Mouse (Mus musculus): ENCODE results near the gene Kifc5b. TPM values are rescaled to one million over a fixed set of nuclear protein-coding genes. Genes with fewer than 3 reads are reported as not detected.

The Kifc5b gene
- total and polyA plus RNA-seq, 3 experiments, result 15.7 to 36.1 (median 23.0) TPM

- ATAC-seq (ENCODE audit: extremely low read depth, insufficient number of reproducible peaks, low FRiP score, poor library complexity, severe bottlenecking), result no peak
- peaks cover 71% of the 10 kb centered on the region for H3K36me3 ChIP-seq (replicated peaks)
Measured at GRCm38 (mm10) chr17:26979426-26979825, 62.5 kb downstream of the Kifc5b start.

GRCm38 (mm10) chr17:26981050-26981449 lies 64.2 kb downstream of the Kifc5b start:
- H3K4me3 ChIP-seq (ENCODE audit: low read depth, low read length), result no peak overlapping the region
- H3K36me3 ChIP-seq (replicated peaks), result peaks cover 55% of the 10 kb centered on the region
- peaks cover 25% of the 10 kb centered on the region for H3K4me1 ChIP-seq (ENCODE audit: insufficient read depth, low read depth, low read length)
- H3K9me3 ChIP-seq (replicated peaks), result no peaks in the 10 kb centered on the region
- ATAC-seq (ENCODE audit: extremely low read depth, insufficient number of reproducible peaks, low FRiP score, poor library complexity, severe bottlenecking) (no peak), DNase-seq (ENCODE audit: low spot score) (no peak)
- no peaks in the 10 kb centered on the region for H3K27me3 ChIP-seq (ENCODE audit: insufficient read depth, low read length)
- TF ChIP-seq GATA2 (IDR thresholded peaks at IDR 0.05; ENCODE audit: borderline replicate concordance, low read depth, low read length) (no peak), TAL1 (conservative IDR thresholded peaks at IDR 0.05; ENCODE audit: low read depth, low read length) (no peak), GATA1 (IDR thresholded peaks at IDR 0.05; ENCODE audit: borderline replicate concordance, low read length) (no peak), CTCF (IDR thresholded peaks at IDR 0.05; ENCODE audit: low read depth, low read length) (no peak), POLR2AphosphoS5 (IDR thresholded peaks at IDR 0.05; ENCODE audit: insufficient replicate concordance, low read depth, low read length) (no peak)

More at GRCm38 (mm10) chr17:26979426-26979825, 62.5 kb downstream of the Kifc5b start:
- Histone ChIP-seq H3K4me3 (ENCODE audit: low read depth, low read length) (no peak overlapping the region), H3K9me3 (replicated peaks) (no peaks in the 10 kb centered on the region), H3K4me1 (ENCODE audit: insufficient read depth, low read depth, low read length) (peaks cover 40% of the 10 kb centered on the region), H3K27me3 (ENCODE audit: insufficient read depth, low read length) (no peaks in the 10 kb centered on the region)
- DNase-seq (ENCODE audit: low spot score), result no peak
- TF ChIP-seq GATA2 (IDR thresholded peaks at IDR 0.05; ENCODE audit: borderline replicate concordance, low read depth, low read length) (no peak), POLR2AphosphoS5 (IDR thresholded peaks at IDR 0.05; ENCODE audit: insufficient replicate concordance, low read depth, low read length) (no peak), CTCF (IDR thresholded peaks at IDR 0.05; ENCODE audit: low read depth, low read length) (no peak), GATA1 (IDR thresholded peaks at IDR 0.05; ENCODE audit: borderline replicate concordance, low read length) (no peak), TAL1 (conservative IDR thresholded peaks at IDR 0.05; ENCODE audit: low read depth, low read length) (no peak)

Other genes with a start within 250 kb of the Kifc5b start
- 66.3 and 72.2 TPM in 2 replicates for gene Crebrf, start 201.4 kb upstream of the Kifc5b start, total RNA-seq (2014; fragmentation: Nextera tagmentation)
- 49.4 and 51.3 TPM in 2 replicates for gene Crebrf, start 201.4 kb upstream of the Kifc5b start, total RNA-seq (2017)
- gene Crebrf, start 201.4 kb upstream of the Kifc5b start, polyA plus RNA-seq (2012), result 1.6 TPM in 2 replicates
- 42.2 and 45.0 TPM in 2 replicates for gene Bnip1, start 136.0 kb upstream of the Kifc5b start, total RNA-seq (2014; fragmentation: Nextera tagmentation)
- gene Bnip1, start 136.0 kb upstream of the Kifc5b start, total RNA-seq (2017), result 55.9 and 58.0 TPM in 2 replicates
- 32.1 TPM in 2 replicates for gene Bnip1, start 136.0 kb upstream of the Kifc5b start, polyA plus RNA-seq (2012)
- gene Nkx2-5, start 72.1 kb upstream of the Kifc5b start, total RNA-seq (2014; fragmentation: Nextera tagmentation), result not detected in 2 replicates
- gene Nkx2-5, start 72.1 kb upstream of the Kifc5b start, total RNA-seq (2017), result not detected in 2 replicates
- gene Nkx2-5, start 72.1 kb upstream of the Kifc5b start, polyA plus RNA-seq (2012), result not detected in 2 replicates
- gene Phf1, start 16.0 kb downstream of the Kifc5b start, total RNA-seq (2014; fragmentation: Nextera tagmentation), result 6.5 and 8.4 TPM in 2 replicates
- gene Phf1, start 16.0 kb downstream of the Kifc5b start, total RNA-seq (2017), result 7.3 and 7.4 TPM in 2 replicates
- gene Phf1, start 16.0 kb downstream of the Kifc5b start, polyA plus RNA-seq (2012), result 21.6 and 21.7 TPM in 2 replicates
- 319 and 371 TPM in 2 replicates for gene Cuta, start 22.5 kb downstream of the Kifc5b start, total RNA-seq (2014; fragmentation: Nextera tagmentation)
- gene Cuta, start 22.5 kb downstream of the Kifc5b start, total RNA-seq (2017), result 182 and 190 TPM in 2 replicates
- 526 and 563 TPM in 2 replicates for gene Cuta, start 22.5 kb downstream of the Kifc5b start, polyA plus RNA-seq (2012)
- gene Syngap1, start 24.2 kb downstream of the Kifc5b start, total RNA-seq (2014; fragmentation: Nextera tagmentation), result 88.0 and 117 TPM in 2 replicates
- gene Syngap1, start 24.2 kb downstream of the Kifc5b start, total RNA-seq (2017), result 7.3 and 10.2 TPM in 2 replicates
- 22.3 and 24.1 TPM in 2 replicates for gene Syngap1, start 24.2 kb downstream of the Kifc5b start, polyA plus RNA-seq (2012)
- 3.6 and 4.4 TPM in 2 replicates for gene Zbtb9, start 56.1 kb downstream of the Kifc5b start, total RNA-seq (2014; fragmentation: Nextera tagmentation)
- gene Zbtb9, start 56.1 kb downstream of the Kifc5b start, total RNA-seq (2017), result 25.6 and 27.5 TPM in 2 replicates
- 10.9 and 11.1 TPM in 2 replicates for gene Zbtb9, start 56.1 kb downstream of the Kifc5b start, polyA plus RNA-seq (2012)
- 231 and 242 TPM in 2 replicates for gene Bak1, start 111.9 kb downstream of the Kifc5b start, total RNA-seq (2014; fragmentation: Nextera tagmentation)
- gene Bak1, start 111.9 kb downstream of the Kifc5b start, total RNA-seq (2017), result 57.5 and 64.5 TPM in 2 replicates
- gene Bak1, start 111.9 kb downstream of the Kifc5b start, polyA plus RNA-seq (2012), result 222 and 227 TPM in 2 replicates
- 2.7 and 3.2 TPM in 2 replicates for gene Itpr3, start 140.2 kb downstream of the Kifc5b start, total RNA-seq (2014; fragmentation: Nextera tagmentation)
- gene Itpr3, start 140.2 kb downstream of the Kifc5b start, total RNA-seq (2017), result 6.9 and 7.1 TPM in 2 replicates
- gene Itpr3, start 140.2 kb downstream of the Kifc5b start, polyA plus RNA-seq (2012), result 4.7 and 4.9 TPM in 2 replicates
- 28.3 and 42.6 TPM in 2 replicates for gene Uqcc2, start 216.8 kb downstream of the Kifc5b start, total RNA-seq (2014; fragmentation: Nextera tagmentation)
- gene Uqcc2, start 216.8 kb downstream of the Kifc5b start, total RNA-seq (2017), result 113 and 123 TPM in 2 replicates
- 205 and 223 TPM in 2 replicates for gene Uqcc2, start 216.8 kb downstream of the Kifc5b start, polyA plus RNA-seq (2012)